Mouse (Mus musculus) right cerebral cortex, postnatal 4 days (tissue): ENCODE results near the gene Olfr597.
"Not testable (repeated sequence)": the region's sequence is repeated elsewhere in the genome, so short reads cannot be mapped to it uniquely, and the experiment has no call there.

Experiments used
- DNase-seq: peaks from one replicate; pipeline ENCODE4 v3.0.0-alpha.2; 2022

The Olfr597 gene

GRCm38 (mm10) chr7:103316015-103316414 is at the start of gene Olfr597:
Olfr597 (plus strand) TSS chr7:103316315.
- DNase-seq, result not testable (repeated sequence)

- DNase-seq, result not testable (repeated sequence)
Observed at GRCm38 (mm10) chr7:103305348-103305747, 10.8 kb upstream of the Olfr597 start, which contains the start of gene Olfr596. Olfr596 (plus strand) TSS chr7:103305648.

GRCm38 (mm10) chr7:103323268-103323667 is 7.2 kb downstream of the Olfr597 start, which contains the start of gene Olfr598:
Olfr598 (plus strand) TSS chr7:103323568.
- DNase-seq, result no peak

- DNase-seq, result no peak
Observed at GRCm38 (mm10) chr7:103335617-103336016, 19.5 kb downstream of the Olfr597 start, which contains the start of gene Olfr599. Olfr599 (plus strand) TSS chr7:103335917.

- DNase-seq, result no peak
Observed at GRCm38 (mm10) chr7:103349569-103349968, 33.5 kb downstream of the Olfr597 start, which contains the start of gene Olfr600. Olfr600 (minus strand) TSS chr7:103349669.

GRCm38 (mm10) chr7:103362555-103362954 is 46.4 kb downstream of the Olfr597 start, which contains the start of gene Olfr601:
Olfr601 (minus strand) TSS chr7:103362655.
- DNase-seq, result no peak
